Mouse (Mus musculus): ENCODE results near the gene Ky.

DNA sequence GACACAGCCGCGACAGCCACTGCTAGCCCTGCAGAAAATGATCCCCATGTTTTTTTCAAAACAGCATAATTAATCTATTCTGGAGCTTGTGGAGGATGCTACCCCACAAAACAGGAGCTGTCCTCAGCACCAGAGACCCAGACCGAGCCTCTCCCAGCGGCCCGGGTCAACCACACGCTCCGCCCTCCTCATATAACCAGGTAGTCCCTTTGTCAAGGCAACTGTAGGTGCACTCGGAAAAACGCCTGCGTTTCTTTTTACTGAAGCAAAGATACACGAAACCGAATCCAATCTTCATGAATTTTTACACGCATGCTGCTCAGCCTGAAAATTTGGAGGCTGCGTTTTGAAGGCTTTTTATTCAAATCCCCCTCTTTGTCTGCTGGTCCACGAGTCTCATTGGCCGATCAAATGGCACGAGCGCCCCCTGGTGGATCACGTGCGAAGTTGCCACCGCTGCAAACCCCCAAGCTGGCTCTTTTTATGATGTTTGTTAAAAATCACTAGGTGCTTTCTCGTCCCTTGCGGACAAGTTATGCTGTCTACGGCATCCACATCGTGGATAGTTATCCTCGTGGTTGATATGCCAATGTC is 39.3 kb downstream of the Ky start:
- TF ChIP-seq POLR2A (IDR thresholded peaks at IDR 0.05; ENCODE audit: low read depth, low read length) (no peak; the same call in 1 of the 2 replicates), CTCF (IDR thresholded peaks at IDR 0.05; ENCODE audit: extremely low read depth, insufficient read length, insufficient replicate concordance, low read depth, low read length) (peak; percentile 97)

Data from small intestine, adult 2 months (tissue).